Mouse (Mus musculus): ENCODE measurements around the gene Sema3g. TPM values are rescaled to one million over a fixed set of nuclear protein-coding genes. Genes with fewer than 3 reads are reported as not detected.
A peak's percentile ranks its signal among the peaks of the same experiment; 100 is the strongest.

Sema3g gene
- polyA plus RNA-seq, 1 experiment = 3.2 TPM

- H3K4me3 ChIP-seq (replicated peaks; ENCODE audit: insufficient read depth, low read depth, low read length) = no peak overlapping the region
- H3K27me3 ChIP-seq (ENCODE audit: control insufficient read depth, insufficient read depth, low read length) = no peaks in the 10 kb centered on the region
- peak in 1 of 2 experiments; percentile 60 for DNase-seq
- H3K4me1 ChIP-seq (ENCODE audit: control insufficient read depth, insufficient read depth, low read length) = peaks cover 32% of the 10 kb centered on the region
- TF ChIP-seq CTCF (IDR thresholded peaks at IDR 0.05; ENCODE audit: borderline replicate concordance, insufficient read depth, low read depth, low read length) = no peak
- no peak for TF ChIP-seq POLR2A (IDR thresholded peaks at IDR 0.05; ENCODE audit: borderline replicate concordance, insufficient read depth, low read length)
- no peak overlapping the region for H3K27ac ChIP-seq (ENCODE audit: insufficient read depth, low read length)
- WGBS = 26% methylated on average over 16 of the region's 16 CpGs
Measured at GRCm38 (mm10) chr14:31197547-31198516, 19.8 kb upstream of the Sema3g start.

- peaks cover 21% of the 10 kb centered on the region for H3K4me1 ChIP-seq (ENCODE audit: control insufficient read depth, insufficient read depth, low read length)
- H3K27me3 ChIP-seq (ENCODE audit: control insufficient read depth, insufficient read depth, low read length) = no peaks in the 10 kb centered on the region
- WGBS = 96% methylated on average over 7 of the region's 7 CpGs
- TF ChIP-seq POLR2A (IDR thresholded peaks at IDR 0.05; ENCODE audit: borderline replicate concordance, insufficient read depth, low read length) (no peak), CTCF (IDR thresholded peaks at IDR 0.05; ENCODE audit: borderline replicate concordance, insufficient read depth, low read depth, low read length) (no peak)
- no peak overlapping the region for H3K27ac ChIP-seq (ENCODE audit: insufficient read depth, low read length)
- DNase-seq = no peak
- H3K4me3 ChIP-seq (replicated peaks; ENCODE audit: insufficient read depth, low read depth, low read length) = no peak overlapping the region
Measured at GRCm38 (mm10) chr14:31199599-31199998, 18.1 kb upstream of the Sema3g start.

DNA sequence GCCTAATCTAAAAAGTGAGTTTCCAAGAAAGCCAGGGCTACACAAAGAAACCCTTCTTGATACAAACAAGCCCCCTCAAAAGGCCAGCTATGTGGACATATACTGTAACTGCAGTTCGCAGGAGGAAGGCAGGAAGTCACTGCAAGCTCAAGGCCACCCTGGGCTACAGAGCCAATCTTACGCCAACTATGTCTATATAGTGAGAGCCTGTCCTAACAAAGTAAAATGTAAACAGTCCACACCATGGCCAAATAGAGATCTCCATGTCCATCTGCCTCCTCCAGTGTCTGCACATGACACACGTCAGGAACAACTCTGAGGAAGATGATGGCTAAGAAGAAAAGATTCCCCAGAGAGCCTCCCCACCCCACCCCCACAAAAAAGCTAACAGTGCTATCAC, 17.6 kb upstream of the Sema3g start:
- peaks cover 17% of the 10 kb centered on the region for H3K4me1 ChIP-seq (ENCODE audit: control insufficient read depth, insufficient read depth, low read length)
- DNase-seq = no peak
- no peak overlapping the region for H3K4me3 ChIP-seq (replicated peaks; ENCODE audit: insufficient read depth, low read depth, low read length)
- no peak overlapping the region for H3K27ac ChIP-seq (ENCODE audit: insufficient read depth, low read length)
- no peak for TF ChIP-seq POLR2A (IDR thresholded peaks at IDR 0.05; ENCODE audit: borderline replicate concordance, insufficient read depth, low read length)
- TF ChIP-seq CTCF (IDR thresholded peaks at IDR 0.05; ENCODE audit: borderline replicate concordance, insufficient read depth, low read depth, low read length) = no peak
- 83% methylated on average over 3 of the region's 3 CpGs for WGBS
- H3K27me3 ChIP-seq (ENCODE audit: control insufficient read depth, insufficient read depth, low read length) = no peaks in the 10 kb centered on the region

DNA sequence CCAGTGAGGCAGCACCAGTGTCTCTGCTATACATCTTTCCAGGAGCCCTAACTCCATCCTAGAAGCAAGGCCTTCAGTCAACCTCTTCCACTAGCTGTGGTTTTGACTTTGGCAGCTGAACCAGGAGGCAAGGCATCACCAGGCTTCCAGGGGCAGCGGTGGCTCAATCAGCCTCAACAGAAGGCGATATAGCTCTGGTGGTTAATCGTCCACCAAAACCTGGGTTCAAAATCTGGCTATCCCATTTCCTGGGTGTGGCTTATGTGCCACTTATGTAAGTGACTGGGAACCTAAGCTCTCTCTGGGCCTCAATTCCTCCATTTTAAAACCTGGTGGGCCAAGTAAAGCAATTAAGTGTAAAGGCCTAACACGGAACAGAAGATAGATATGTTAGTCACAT, 12.8 kb upstream of the Sema3g start:
- WGBS = 32% methylated on average over 4 of the region's 4 CpGs
- no peaks in the 10 kb centered on the region; the same call in 1 of the 2 replicates for H3K4me1 ChIP-seq (ENCODE audit: control insufficient read depth, insufficient read depth, low read length)
- peak overlapping the region; percentile 83 for H3K4me3 ChIP-seq (replicated peaks; ENCODE audit: insufficient read depth, low read depth, low read length)
- TF ChIP-seq CTCF (IDR thresholded peaks at IDR 0.05; ENCODE audit: borderline replicate concordance, insufficient read depth, low read depth, low read length) (no peak), POLR2A (IDR thresholded peaks at IDR 0.05; ENCODE audit: borderline replicate concordance, insufficient read depth, low read length) (no peak)
- no peaks in the 10 kb centered on the region for H3K27me3 ChIP-seq (ENCODE audit: control insufficient read depth, insufficient read depth, low read length)
- no peak for DNase-seq
- H3K27ac ChIP-seq (ENCODE audit: insufficient read depth, low read length) = 0 out of 2 replicates have a peak overlapping the region, but pooled peaks have one; percentile 60

DNA sequence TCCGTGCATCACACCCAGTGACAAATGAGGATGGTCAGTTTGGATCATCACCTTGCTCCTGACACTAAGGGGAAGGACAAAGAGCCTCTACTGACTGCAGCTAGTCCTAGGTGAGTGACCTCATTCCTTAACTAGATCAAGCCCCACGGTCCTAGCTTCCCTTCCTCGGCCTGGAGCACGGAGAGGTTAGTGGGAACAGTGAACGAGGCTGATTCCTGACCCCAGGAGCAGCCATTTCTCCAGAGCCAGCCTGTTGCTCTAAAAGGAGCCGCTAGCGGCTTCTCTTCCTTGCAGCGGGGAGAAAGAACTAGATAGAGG, 12.5 kb upstream of the Sema3g start:
- H3K4me1 ChIP-seq (ENCODE audit: control insufficient read depth, insufficient read depth, low read length) = no peaks in the 10 kb centered on the region; the same call in 1 of the 2 replicates
- 3% methylated on average over 8 of the region's 8 CpGs for WGBS

GRCm38 (mm10) chr14:31205562-31206467, 11.8 kb upstream of the Sema3g start:
- H3K27ac ChIP-seq (ENCODE audit: insufficient read depth, low read length) = peak overlapping the region; percentile 60
- H3K4me3 ChIP-seq (replicated peaks; ENCODE audit: insufficient read depth, low read depth, low read length) = peak overlapping the region; percentile 83
- no peak for TF ChIP-seq CTCF (IDR thresholded peaks at IDR 0.05; ENCODE audit: borderline replicate concordance, insufficient read depth, low read depth, low read length)
- 0 out of 2 replicates have a peak, but pooled peaks have one; percentile 27 for TF ChIP-seq POLR2A (IDR thresholded peaks at IDR 0.05; ENCODE audit: borderline replicate concordance, insufficient read depth, low read length)
- no peaks in the 10 kb centered on the region for H3K27me3 ChIP-seq (ENCODE audit: control insufficient read depth, insufficient read depth, low read length)
- WGBS = under 1% methylated on average over 39 of the region's 39 CpGs
- no peaks in the 10 kb centered on the region; the same call in 1 of the 2 replicates for H3K4me1 ChIP-seq (ENCODE audit: control insufficient read depth, insufficient read depth, low read length)
- peak; percentile 60 to 74 for DNase-seq

More for the DNA sequence above, 12.5 kb upstream of the Sema3g start:
- Histone ChIP-seq H3K27me3 (ENCODE audit: control insufficient read depth, insufficient read depth, low read length) (no peaks in the 10 kb centered on the region), H3K4me3 (replicated peaks; ENCODE audit: insufficient read depth, low read depth, low read length) (peak overlapping the region; percentile 83), H3K27ac (ENCODE audit: insufficient read depth, low read length) (peak overlapping the region; percentile 60; the same call in 1 of the 2 replicates)
- TF ChIP-seq POLR2A (IDR thresholded peaks at IDR 0.05; ENCODE audit: borderline replicate concordance, insufficient read depth, low read length) (no peak), CTCF (IDR thresholded peaks at IDR 0.05; ENCODE audit: borderline replicate concordance, insufficient read depth, low read depth, low read length) (no peak)
- peak in 1 of 2 experiments; percentile 47 for DNase-seq

DNA sequence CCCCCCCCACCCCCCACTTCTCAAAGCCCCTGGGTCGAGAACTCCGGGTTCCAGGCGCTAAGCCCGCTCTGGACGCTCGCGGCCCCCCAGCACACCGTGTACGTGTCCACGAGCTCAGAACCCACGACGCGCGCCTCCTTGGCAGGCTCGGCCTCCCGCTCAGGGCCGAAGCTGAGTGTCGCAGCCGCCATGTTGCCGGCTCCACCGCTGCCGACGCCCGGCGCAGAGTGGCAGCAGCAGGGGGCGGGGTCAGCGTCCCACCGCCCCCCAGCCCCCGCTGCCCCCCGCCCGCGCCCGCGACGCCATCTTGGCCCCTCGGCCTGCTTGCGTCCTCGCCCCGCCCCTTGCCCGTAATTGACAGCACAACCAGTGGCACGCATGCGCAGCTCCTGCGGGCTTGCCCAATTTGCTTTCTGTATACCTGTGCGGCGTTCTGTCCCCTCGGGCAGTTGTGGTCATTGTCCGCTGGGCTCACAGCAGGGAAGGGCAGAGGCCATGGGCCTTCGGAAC, 11.1 kb upstream of the Sema3g start:
- Histone ChIP-seq H3K4me3 (replicated peaks; ENCODE audit: insufficient read depth, low read depth, low read length) (peak overlapping the region; percentile 83), H3K4me1 (ENCODE audit: control insufficient read depth, insufficient read depth, low read length) (no peaks in the 10 kb centered on the region; the same call in 1 of the 2 replicates), H3K27me3 (ENCODE audit: control insufficient read depth, insufficient read depth, low read length) (no peaks in the 10 kb centered on the region), H3K27ac (ENCODE audit: insufficient read depth, low read length) (peak overlapping the region; percentile 72)
- TF ChIP-seq CTCF (IDR thresholded peaks at IDR 0.05; ENCODE audit: borderline replicate concordance, insufficient read depth, low read depth, low read length) (no peak), POLR2A (IDR thresholded peaks at IDR 0.05; ENCODE audit: borderline replicate concordance, insufficient read depth, low read length) (peak; percentile 94)
- peak; percentile 96 for DNase-seq
- under 1% methylated on average over 46 of the region's 48 CpGs for WGBS

Measured in cerebellum, adult 2 months (tissue).